Mouse (Mus musculus) spleen, postnatal 36 days (tissue): ENCODE data around the gene Flnb.
A peak's percentile ranks its signal among the peaks of the same experiment; 100 is the strongest.

Source experiments
- DNase-seq, 2 experiments: peaks; one replicate each; pipeline ENCODE4 v3.0.0; 2022; ENCODE audit warnings: low spot score in 2 of 2, mixed read lengths in 1 of 2

Gene Flnb

GRCm38 (mm10) chr14:7817770-7818462 is at the start of gene Flnb:
Gene Flnb, plus strand, starts transcription at chr14:7817957.
- peak; percentile 92 to 93 for DNase-seq

GRCm38 (mm10) chr14:7773714-7774389 is 43.9 kb upstream of the Flnb start:
- peak; percentile 85 to 86 for DNase-seq

DNA sequence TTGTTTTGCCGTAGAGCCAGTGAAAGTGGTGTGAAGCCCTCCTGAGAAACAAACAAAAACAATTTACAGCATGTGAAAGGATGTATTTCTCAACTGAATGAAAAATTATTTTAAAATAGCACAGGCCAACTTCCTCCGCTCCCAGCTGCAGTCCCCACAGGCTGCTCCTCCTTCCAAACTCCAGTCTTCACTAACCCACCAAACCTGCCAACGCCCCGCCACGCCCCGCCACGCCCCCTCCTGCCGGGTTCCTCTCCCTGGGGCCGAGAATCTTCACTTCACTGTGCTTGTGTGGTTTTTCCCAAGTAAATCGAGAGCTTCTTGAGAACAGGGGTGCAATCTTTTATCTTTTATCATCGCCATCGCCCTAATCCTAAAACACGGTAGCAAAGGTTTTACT is 31.7 kb upstream of the Flnb start:
- DNase-seq: no peak

DNA sequence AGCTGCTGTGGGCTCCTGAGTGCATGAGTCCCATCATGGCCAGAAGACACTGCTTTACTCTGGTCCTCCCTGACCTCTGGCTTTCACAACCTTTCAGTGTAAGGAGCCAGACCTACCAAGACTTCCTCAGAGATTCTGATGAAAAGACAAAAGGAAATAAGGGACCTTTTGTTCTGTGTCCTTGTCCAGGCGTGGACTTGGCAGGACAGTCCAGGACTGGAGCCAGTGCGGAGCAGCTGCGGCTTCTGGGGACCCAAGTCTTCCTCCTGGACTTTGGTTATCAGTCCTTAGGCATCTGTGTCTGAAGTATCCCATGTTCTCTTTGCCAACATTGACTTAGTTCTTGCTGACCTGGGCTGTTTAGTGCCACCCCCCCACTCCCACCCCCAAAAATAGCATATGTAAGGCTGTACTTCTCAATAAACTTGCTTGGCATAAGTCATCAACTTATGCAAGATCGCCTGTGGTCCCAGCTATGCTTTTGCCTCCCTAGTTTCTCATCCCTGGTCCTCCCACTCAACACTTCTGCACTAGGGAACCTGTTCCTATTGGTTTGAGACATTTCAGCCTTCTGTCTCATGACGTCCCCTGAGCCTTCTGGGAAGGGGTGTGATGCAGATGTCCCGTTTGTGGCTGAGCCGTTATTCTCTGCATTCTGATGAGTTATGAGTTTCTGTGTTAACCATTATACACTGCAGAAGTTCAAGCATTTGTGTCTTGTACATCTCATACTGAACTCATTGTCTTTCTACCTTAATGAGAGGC is 28.3 kb upstream of the Flnb start:
- no peak for DNase-seq

- DNase-seq: no peak
Observed at GRCm38 (mm10) chr14:7791061-7791531, 26.7 kb upstream of the Flnb start.

GRCm38 (mm10) chr14:7791532-7792159 is 26.1 kb upstream of the Flnb start, which contains the start of gene Gm26661:
Gene Gm26661, plus strand, starts transcription at chr14:7791587.
- DNase-seq: peak; percentile 9 to 15

DNA sequence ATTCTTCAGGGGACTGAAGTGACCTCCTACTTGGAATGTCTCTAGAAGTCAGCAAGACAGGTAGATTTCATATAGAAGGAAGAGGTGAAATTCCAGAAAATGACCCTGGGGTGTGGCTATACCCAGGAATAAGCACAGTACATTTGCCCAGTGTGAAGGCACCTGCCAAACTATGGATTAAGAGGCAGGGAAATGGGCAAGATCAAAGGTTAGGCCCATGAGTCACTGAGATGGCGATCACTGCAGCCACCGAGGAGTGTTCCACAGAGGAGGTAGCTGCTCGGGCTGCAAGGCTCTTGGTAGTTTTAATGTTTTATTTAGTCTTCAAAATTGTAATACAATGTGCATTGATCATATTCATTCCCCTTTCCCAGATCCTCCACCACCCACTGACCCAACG is 21.8 kb upstream of the Flnb start:
- DNase-seq: no peak

DNA sequence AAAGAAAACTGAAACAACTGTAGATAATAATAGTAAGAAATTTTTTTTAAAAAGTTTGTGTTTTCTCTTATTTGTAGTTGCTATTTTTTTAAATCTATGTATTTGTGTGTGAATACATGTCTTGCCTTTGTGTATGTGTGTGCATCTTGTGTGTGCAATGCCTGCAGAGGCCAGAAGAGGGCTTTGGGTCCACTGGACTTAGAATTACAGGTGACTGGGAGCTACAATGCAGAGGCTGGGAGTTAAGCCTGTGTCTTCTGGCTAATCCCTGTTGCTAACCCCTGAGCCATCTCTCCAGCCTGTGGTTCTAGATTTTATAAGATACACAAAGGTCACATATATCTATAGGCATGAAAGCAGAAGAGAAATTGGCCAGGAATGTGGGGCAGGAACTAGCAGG is 17.1 kb upstream of the Flnb start:
- DNase-seq: no peak

DNA sequence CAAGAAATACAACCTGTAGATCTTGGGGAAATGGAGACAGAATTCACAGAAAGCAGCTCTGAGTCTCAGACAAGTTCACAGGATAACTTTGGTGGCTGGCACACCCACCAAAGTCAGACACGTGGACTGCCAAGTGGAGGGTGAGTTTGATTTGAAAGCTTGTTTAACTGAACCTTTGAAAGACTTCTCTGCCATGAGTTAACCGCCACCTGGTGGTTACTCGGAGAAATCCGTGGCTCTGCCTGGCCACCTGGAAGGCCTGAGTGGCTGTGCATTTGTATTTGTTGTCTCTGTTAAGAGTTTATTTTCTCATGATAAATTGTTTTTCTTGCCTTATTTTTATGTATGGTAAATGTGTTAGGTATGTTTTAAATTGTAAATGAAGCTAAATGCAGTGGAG is 15.9 kb upstream of the Flnb start:
- DNase-seq: no peak

DNA sequence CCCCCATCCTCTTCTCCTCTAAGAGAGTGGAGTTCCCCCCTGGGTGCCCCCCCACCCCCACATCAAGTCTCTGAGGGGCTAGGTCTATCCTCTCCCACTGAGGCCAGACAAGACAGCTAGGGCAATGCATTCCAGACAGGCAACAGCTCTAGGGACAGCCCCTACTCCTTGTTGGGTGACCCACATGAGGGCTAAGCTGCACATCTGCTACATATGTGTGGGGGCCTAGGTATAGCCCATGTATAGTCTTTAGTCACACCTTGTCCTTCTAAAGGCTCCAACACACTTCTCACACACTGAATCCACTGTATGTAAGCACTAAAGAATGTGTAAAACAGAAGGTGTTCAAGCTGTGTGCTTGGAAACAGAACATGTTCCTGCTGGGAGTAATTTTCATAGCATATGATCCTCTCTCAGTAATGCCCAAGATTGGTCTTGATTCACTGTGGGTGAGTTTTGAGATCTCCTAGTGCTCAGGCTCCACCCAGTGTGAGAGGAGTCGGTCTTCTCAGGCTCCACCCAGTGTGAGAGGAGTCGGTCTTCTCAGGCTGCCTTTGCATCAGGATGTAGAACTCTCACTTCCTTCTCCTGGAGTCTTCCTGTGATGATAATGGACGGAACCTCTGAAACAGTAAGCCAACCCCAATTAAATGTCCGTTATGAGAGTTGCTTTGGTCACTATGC is 13.7 kb upstream of the Flnb start:
- DNase-seq: peak in 1 of 2 experiments; percentile 13

GRCm38 (mm10) chr14:7804558-7804905 is 13.2 kb upstream of the Flnb start:
- DNase-seq: no peak

DNA sequence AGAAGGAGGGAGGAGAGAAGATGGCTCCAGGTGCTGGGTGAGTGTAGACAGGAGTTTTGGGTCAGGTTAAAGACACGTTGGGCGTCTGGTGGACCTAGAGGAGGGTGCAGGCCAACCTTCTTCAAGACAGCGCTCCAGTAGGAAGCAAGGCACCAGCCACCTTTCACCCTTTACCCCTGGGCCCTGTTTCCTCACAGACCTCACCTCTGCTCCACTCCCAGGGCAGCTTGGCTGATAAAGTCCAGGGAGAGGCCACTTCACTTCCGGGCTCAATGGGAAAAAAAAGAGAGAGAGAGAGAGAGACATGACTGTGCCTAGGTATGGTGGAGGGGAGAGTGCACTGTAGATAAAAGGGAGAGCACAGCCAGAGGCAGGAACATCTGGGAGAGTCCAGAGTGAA is 10.0 kb upstream of the Flnb start:
- no peak for DNase-seq

- no peak for DNase-seq
Observed at GRCm38 (mm10) chr14:7808501-7808981, 9.2 kb upstream of the Flnb start.

DNA sequence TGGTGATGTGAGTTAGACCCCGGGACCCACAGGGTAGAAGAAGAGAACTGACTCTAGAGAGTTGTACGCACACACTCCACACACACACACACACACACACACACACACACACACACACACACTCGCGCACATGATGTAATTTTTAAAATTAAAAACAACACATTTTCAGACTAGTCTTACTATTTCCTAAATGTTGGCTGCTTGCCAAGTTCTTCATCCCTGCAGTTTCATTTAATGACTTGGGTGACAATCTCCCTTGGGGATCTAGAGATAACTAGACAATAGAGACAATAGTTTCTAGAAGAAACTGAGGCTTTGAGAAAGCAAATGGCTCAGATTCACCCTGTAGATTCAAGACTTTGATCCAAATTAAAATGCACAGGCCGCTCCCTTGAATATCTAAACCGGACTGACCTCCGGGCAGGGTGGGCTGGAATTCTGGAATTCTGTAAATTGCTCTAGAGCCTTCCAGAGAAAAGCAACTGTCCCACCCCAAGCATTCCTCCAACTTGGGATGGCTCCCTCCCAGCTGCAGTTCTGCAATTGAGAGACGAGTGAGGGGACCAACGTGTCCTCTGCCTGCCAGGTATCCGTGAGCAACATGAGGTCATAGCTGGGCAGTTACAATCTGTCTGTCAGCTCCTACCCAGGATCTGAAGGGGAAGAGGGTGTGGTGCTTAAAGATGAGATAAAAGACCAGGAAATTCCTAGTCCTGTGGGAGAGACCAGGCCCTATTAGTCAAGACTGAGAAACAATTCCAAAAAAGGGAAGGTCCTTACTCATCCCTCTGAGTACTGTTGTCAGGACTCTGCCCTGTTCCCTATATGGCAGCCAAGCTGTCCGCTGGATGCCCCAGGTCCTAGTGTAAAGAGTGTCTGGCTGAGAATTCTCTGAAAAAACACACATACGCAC is 8.5 kb upstream of the Flnb start:
- DNase-seq: no peak

DNA sequence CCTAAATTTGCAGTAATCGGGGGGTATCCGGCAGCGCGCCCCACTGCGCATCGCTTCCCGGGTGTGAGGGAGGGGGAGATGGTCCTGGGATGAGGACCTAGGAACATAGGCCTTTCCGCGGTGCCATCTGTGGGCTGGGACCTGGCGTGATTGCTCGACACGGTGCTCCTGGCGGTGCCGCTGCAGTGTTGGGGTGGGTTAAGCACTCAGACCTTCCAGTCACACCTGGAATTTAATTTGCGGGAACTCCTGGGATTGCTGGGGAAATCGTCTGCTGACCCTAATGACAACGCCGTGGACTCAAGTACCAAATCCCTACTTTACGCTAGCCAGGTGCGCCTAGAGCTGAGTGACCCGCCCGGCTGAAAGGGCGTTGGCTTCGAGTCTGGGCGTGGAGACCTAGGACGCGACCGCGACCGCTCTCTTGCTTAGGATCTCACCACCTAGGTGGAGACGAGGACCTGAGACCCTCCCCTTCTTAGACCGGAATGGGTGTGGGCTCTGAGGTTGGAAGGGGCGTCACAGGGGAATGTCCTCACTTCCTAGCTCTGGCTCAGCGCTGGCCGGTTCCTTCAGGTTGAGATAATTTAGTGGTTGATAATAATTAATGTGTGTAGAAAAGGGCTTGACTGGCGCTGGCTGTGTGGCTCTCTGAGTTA is 835 bp downstream of the Flnb start:
- no peak for DNase-seq

DNA sequence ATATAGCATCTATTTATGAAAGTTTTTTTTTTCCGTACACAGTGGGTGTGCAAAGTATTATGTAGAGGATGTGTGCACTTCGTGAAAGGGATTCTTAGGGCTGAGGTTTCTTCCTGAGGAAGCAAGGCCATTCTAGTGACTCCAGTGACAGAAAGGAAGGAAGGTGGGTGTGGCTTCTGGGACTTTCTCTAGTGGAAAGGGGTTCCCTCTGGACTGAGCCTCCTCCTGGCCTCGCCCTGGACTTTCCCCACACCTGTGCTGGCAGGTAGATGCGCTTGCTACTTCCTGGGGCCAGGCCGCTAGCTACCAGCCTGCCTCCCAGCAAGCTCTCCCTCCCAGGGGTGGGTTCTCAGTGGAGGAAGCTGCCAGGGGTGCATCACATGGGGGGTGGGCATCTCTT is 1.7 kb downstream of the Flnb start:
- no peak for DNase-seq

DNA sequence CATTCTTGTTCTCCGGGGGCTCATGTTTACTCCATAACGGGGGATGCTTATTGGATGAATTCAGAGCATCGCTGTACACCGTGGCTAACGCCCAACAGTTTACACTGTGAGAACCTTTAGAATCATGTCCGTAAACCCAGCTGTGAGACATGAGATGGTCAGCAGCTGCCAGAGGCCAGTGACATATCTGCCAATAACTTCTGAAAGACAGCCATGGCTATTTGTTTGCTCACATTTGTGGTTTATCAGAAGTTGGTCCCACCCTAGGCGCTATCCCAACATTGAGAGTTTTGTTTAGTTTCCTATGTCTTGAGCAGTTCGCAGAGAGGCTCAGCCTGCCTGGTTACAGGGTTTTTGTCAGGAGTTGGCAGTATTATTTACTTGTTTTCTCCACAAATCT is 3.6 kb downstream of the Flnb start:
- DNase-seq: no peak

DNA sequence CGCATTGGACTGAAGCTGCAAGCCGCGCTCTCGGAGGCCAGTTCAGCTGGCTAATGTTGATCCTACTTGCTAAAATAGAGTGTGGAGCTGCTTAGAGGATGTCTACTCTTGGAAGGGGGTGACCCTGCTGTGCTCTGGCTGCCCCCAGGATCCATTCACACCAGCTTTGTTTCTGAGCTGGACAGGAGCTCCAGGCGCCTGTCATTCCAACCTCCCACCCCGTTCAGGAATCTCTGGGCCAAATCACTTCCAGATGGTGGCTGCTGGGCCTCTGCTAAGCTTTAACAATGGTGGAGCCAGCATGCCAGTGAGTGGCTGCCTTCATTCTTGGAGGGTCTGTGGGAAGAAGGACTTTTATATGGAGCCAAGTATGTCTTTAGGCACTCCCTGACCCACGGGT is 4.9 kb downstream of the Flnb start:
- no peak for DNase-seq

GRCm38 (mm10) chr14:7824651-7825268 is 7.0 kb downstream of the Flnb start:
- DNase-seq: no peak
